Mouse (Mus musculus) kidney, embryonic 16.5 days (tissue): ENCODE data around the gene Lcn9. TPM values are rescaled to one million over a fixed set of nuclear protein-coding genes. Genes with fewer than 3 reads are reported as not detected.

ENCODE experiments used
- ATAC-seq: fragments of 200-750 bp; cut with Nextera tagmentation; 2 replicates; pipeline ENCODE4 v1.8.0; 2017; ENCODE audit warnings: moderate TSS enrichment; ENCODE audit not compliant: low FRiP score, low TSS enrichment
- H3K27ac ChIP-seq: fragments of 300-500 bp; sonication (generic); 2 replicates; pipeline ENCODE4 v1.5.1; 2014; ENCODE audit warnings: low read length
- H3K27me3 ChIP-seq: fragments of 300-500 bp; sonication (generic); 2 replicates; pipeline ENCODE4 v1.6.1; 2014; ENCODE audit warnings: low read length, control low read depth, mixed read lengths; ENCODE audit not compliant: insufficient read depth
- H3K36me3 ChIP-seq: fragments of 300-500 bp; sonication (generic); 2 replicates; pipeline ENCODE4 v1.6.1; 2014; ENCODE audit warnings: low read length, control low read depth, mixed read lengths; ENCODE audit not compliant: insufficient read depth
- H3K4me1 ChIP-seq: fragments of 300-500 bp; sonication (generic); 2 replicates; pipeline ENCODE4 v1.6.1; 2014; ENCODE audit warnings: low read length, control low read depth, mixed read lengths; ENCODE audit not compliant: insufficient read depth
- H3K4me2 ChIP-seq: fragments of 300-500 bp; sonication (generic); replicated peaks from 2 replicates; pipeline ENCODE4 v1.6.1; 2014; ENCODE audit warnings: low read depth, low read length
- H3K4me3 ChIP-seq: fragments of 300-500 bp; sonication (generic); 2 replicates; pipeline ENCODE4 v1.5.1; 2014; ENCODE audit warnings: mild to moderate bottlenecking, low read length
- H3K9ac ChIP-seq: fragments of 300-500 bp; sonication (generic); replicated peaks from 2 replicates; pipeline ENCODE4 v1.6.1; 2014; ENCODE audit warnings: low read length
- H3K9me3 ChIP-seq: fragments of 300-500 bp; sonication (generic); 2 replicates; pipeline ENCODE4 v1.6.1; 2016; ENCODE audit warnings: low read length, control low read depth
- WGBS: fragments of 180-500 bp; shearing (Covaris S2); extraction: QIAGEN DNeasy Blood & Tissue Kit; methylation state at CpG from one replicate; pipeline ENCODE4 v1.1.7; 2014; 5-methylcytosine and 5-hydroxymethylcytosine counted together
- polyA plus RNA-seq: library from polyadenylated mRNA; unstranded; fragments of >200 nt; fragmentation: Nextera tagmentation; extraction: Ambion mirVana; gene quantifications from 2 replicates; pipeline ENCODE4 v1.2.1, GENCODE M21; 2015

The Lcn9 gene
- polyA plus RNA-seq, 1 experiment from 2014 or later, result not detected

DNA sequence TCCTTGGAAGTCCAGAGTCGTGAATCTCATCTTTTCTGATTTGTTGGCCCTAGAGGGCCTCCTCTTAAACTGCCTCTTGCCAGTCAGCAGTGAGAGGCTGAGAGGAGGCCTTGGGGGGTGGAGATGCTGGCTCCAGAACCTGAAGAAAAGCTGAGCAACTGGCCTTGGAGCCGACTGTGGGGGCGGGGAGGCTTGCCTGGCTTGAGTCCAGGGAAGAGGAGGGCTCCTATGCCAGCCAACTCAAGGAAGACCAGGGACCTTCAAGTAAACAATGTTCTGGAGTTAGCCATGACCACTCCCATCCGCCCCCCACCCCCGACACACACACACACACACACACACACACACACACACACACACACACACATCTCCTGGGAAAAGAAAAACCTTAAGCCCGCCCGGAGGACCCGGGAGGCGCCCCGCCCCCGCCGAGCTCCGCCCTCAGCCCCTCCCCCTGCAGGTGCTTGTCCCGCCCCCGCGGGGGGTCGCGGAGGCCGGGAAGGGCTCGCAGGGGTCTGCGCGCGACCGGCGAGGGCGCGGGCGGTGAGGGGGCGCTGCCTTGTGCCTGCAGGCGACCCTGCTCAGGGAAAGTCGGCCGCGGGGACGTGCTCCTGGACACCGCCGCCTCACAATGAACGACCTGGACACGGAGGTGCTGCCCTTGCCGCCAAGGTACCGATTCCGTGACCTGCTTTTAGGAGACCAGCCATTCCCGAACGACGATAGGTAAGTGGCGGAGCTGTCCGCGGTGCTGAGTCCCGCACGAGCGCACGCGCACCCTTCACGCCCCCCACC is 40.6 kb downstream of the Lcn9 start, which contains the start of gene Kcnt1:
Kcnt1 (plus strand) TSS at position 398 of the 795 bp plus-strand sequence.
- H3K9ac ChIP-seq, result 0 out of 2 replicates have a peak within 1 kb of the TSS, but pooled peaks have one; percentile 46
- no peaks in the 10 kb centered on the region for H3K9me3 ChIP-seq
- H3K4me2 ChIP-seq, result peak within 1 kb of the TSS; percentile 97
- 1% methylated on average over 51 of the region's 53 CpGs for WGBS
- ATAC-seq, result peak; percentile 29; the same call in 1 of the 2 replicates
- peak within 1 kb of the TSS; percentile 55 for H3K4me3 ChIP-seq
- no peak within 1 kb of the TSS for H3K27ac ChIP-seq
- peaks cover 14% of the 10 kb centered on the region for H3K4me1 ChIP-seq
- peaks cover 25% of the 10 kb centered on the region for H3K27me3 ChIP-seq
- H3K36me3 ChIP-seq, result no peaks in the 10 kb centered on the region

DNA sequence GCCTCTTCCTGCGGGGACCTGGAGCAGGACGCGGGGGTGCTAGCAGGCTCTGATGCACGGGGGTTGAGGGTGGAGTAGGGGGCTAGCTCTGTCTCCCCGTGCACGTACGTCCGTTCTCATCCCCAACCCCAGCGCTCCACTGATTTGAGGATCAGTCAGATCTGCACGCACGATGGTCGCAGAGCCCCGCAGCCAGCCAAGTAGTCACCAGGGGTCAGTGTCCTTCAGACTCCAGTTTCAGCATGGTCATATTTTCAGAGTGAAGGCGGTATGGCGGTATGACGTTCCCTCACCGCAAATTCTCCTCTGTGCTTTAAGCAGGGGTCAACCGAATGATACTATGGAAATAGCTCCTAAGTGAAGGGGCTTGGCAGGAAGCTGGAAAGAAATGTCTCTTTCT is 41.3 kb downstream of the Lcn9 start:
- H3K27me3 ChIP-seq, result peaks cover 25% of the 10 kb centered on the region

DNA sequence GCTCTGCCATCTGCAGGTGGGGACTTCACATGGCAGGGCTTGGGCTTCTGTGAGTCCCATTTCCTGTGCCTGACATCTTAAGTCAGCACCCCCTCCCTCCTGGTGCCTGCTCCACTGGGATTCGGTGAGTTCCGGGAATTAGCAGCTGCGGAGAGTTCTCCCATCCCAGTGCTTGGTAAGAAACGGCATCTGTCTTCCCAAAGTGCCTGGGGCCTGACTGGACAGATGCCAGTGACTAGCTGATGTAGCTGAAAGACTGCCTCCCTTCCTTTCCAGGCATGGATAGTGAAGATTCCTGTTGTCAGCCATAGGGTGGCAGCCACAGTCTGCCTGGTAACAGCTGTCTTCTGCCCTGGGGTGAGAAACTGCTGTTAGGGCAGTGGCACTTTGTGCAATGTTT is 42.5 kb downstream of the Lcn9 start:
- H3K4me2 ChIP-seq, result no peak overlapping the region
- no peak overlapping the region for H3K27ac ChIP-seq
- ATAC-seq, result no peak
- no peaks in the 10 kb centered on the region for H3K36me3 ChIP-seq
- peaks cover 14% of the 10 kb centered on the region for H3K4me1 ChIP-seq
- no peak overlapping the region for H3K4me3 ChIP-seq
- no peaks in the 10 kb centered on the region for H3K9me3 ChIP-seq
- H3K9ac ChIP-seq, result no peak overlapping the region
- 9% methylated on average over 4 of the region's 4 CpGs for WGBS
- peaks cover 25% of the 10 kb centered on the region for H3K27me3 ChIP-seq

More for the DNA sequence above, 41.3 kb downstream of the Lcn9 start:
- Histone ChIP-seq H3K4me2 (peak overlapping the region; percentile 97), H3K9ac (no peak overlapping the region), H3K9me3 (no peaks in the 10 kb centered on the region), H3K4me3 (peak overlapping the region; percentile 55), H3K36me3 (no peaks in the 10 kb centered on the region), H3K27ac (no peak overlapping the region), H3K4me1 (peaks cover 14% of the 10 kb centered on the region)
- WGBS, result 4% methylated on average over 18 of the region's 18 CpGs
- peak; percentile 17; the same call in 1 of the 2 replicates for ATAC-seq

DNA sequence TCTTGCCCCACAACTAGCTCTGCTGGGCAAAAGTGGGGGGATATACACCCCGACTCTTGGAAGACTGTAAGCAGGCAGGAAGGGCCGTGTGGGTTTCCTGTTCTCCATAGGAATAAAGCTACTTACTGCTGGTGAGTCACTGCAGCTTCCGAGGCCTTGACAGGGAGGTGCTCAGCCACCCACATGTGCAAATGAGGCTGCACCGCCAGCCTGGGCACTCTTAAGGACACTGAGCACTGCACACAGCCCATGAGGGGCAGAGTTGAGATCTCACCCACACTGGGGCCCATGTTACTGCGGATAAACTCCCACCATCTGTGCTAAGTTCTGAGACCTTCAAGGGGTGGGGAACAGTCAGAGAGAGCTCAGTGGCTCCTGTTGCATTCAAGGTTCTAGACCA is 43.7 kb downstream of the Lcn9 start:
- no peak overlapping the region for H3K27ac ChIP-seq
- H3K36me3 ChIP-seq, result no peaks in the 10 kb centered on the region
- WGBS, result 59% methylated on average over 5 of the region's 5 CpGs
- H3K9ac ChIP-seq, result no peak overlapping the region
- H3K4me3 ChIP-seq, result no peak overlapping the region
- H3K4me2 ChIP-seq, result no peak overlapping the region
- H3K27me3 ChIP-seq, result peaks cover 25% of the 10 kb centered on the region
- H3K9me3 ChIP-seq, result no peaks in the 10 kb centered on the region
- no peak for ATAC-seq
- H3K4me1 ChIP-seq, result peaks cover 14% of the 10 kb centered on the region

Other genes with a start within 250 kb of the Lcn9 start
- 12.2 and 14.7 TPM in 2 replicates for gene Mamdc4, start 248.3 kb upstream of the Lcn9 start, polyA plus RNA-seq
- gene Phpt1, start 247.9 kb upstream of the Lcn9 start, polyA plus RNA-seq, result 193 and 206 TPM in 2 replicates
- 0.18 and 0.22 TPM in 2 replicates for gene Ajm1, start 241.4 kb upstream of the Lcn9 start, polyA plus RNA-seq
- 69.8 and 73.9 TPM in 2 replicates for gene Rabl6, start 214.6 kb upstream of the Lcn9 start, polyA plus RNA-seq
- gene Ccdc183, start 205.5 kb upstream of the Lcn9 start, polyA plus RNA-seq, result 0.27 and 0.33 TPM in 2 replicates
- 36.1 and 37.6 TPM in 2 replicates for gene Tmem141, start 201.1 kb upstream of the Lcn9 start, polyA plus RNA-seq
- 2.6 and 3.2 TPM in 2 replicates for gene Fcna, start 195.1 kb upstream of the Lcn9 start, polyA plus RNA-seq
- not detected in 2 replicates for gene Lcn8, start 170.0 kb upstream of the Lcn9 start, polyA plus RNA-seq
- not detected in 2 replicates for gene Lcn5, start 165.2 kb upstream of the Lcn9 start, polyA plus RNA-seq
- not detected in 2 replicates for gene Lcn6, start 146.4 kb upstream of the Lcn9 start, polyA plus RNA-seq
- gene Lcn10, start 140.4 kb upstream of the Lcn9 start, polyA plus RNA-seq, result not detected in 2 replicates
- 0.24 TPM in 1 of 2 replicates, not detected in the other for gene Obp2a, start 123.1 kb upstream of the Lcn9 start, polyA plus RNA-seq
- 89.0 and 91.6 TPM in 2 replicates for gene Bmyc, start 116.4 kb upstream of the Lcn9 start, polyA plus RNA-seq
- gene Obp2b, start 86.1 kb upstream of the Lcn9 start, polyA plus RNA-seq, result not detected in 2 replicates
- gene Lcn3, start 57.6 kb upstream of the Lcn9 start, polyA plus RNA-seq, result not detected in 2 replicates
- gene Lcn11, start 46.1 kb upstream of the Lcn9 start, polyA plus RNA-seq, result not detected in 2 replicates
- gene Gm13539, start 40.9 kb upstream of the Lcn9 start, polyA plus RNA-seq, result not detected in 2 replicates
- not detected in 2 replicates for gene Glt6d1, start 7.3 kb upstream of the Lcn9 start, polyA plus RNA-seq
- gene Sohlh1, start 24.1 kb downstream of the Lcn9 start, polyA plus RNA-seq, result 0.24 TPM in 1 of 2 replicates, not detected in the other
- 0.74 and 0.91 TPM in 2 replicates for gene Kcnt1, start 40.6 kb downstream of the Lcn9 start, polyA plus RNA-seq
- gene Camsap1, start 160.1 kb downstream of the Lcn9 start, polyA plus RNA-seq, result 9.2 and 10.2 TPM in 2 replicates
- gene Ubac1, start 198.6 kb downstream of the Lcn9 start, polyA plus RNA-seq, result 83.6 and 88.5 TPM in 2 replicates